Mouse (Mus musculus) forebrain, embryonic 14.5 days (tissue): ENCODE data around the gene Kcnip2. TPM values are rescaled to one million over a fixed set of nuclear protein-coding genes. Genes with fewer than 3 reads are reported as not detected.

Source experiments
- polyA plus RNA-seq: library from polyadenylated mRNA; unstranded; fragments of >200 nt; fragmentation: Nextera tagmentation; extraction: Ambion mirVana; gene quantifications from 2 replicates; pipeline ENCODE4 v1.2.1, GENCODE M21; 2014

The Kcnip2 gene
- polyA plus RNA-seq, 1 experiment from 2014 or later, result 4.6 TPM

Other genes with a start within 250 kb of the Kcnip2 start
- gene Fbxw4, start 155.7 kb downstream of the Kcnip2 start, polyA plus RNA-seq, result 4.0 and 4.7 TPM in 2 replicates
- 0.88 and 2.4 TPM in 2 replicates for gene Fgf8, start 73.1 kb downstream of the Kcnip2 start, polyA plus RNA-seq
- 11.7 and 12.7 TPM in 2 replicates for gene Npm3, start 66.5 kb downstream of the Kcnip2 start, polyA plus RNA-seq
- gene Mgea5, start 32.2 kb downstream of the Kcnip2 start, polyA plus RNA-seq, result 70.2 and 77.0 TPM in 2 replicates
- 17.0 and 19.4 TPM in 2 replicates for gene Armh3, start 182.4 kb upstream of the Kcnip2 start, polyA plus RNA-seq
- gene Hps6, start 187.4 kb upstream of the Kcnip2 start, polyA plus RNA-seq, result 0.98 and 1.4 TPM in 2 replicates
- 24.1 and 29.8 TPM in 2 replicates for gene Pprc1, start 228.8 kb upstream of the Kcnip2 start, polyA plus RNA-seq
- 107 and 116 TPM in 2 replicates for gene Ldb1, start 229.2 kb upstream of the Kcnip2 start, polyA plus RNA-seq